Mouse (Mus musculus): ENCODE data around the gene Cracr2b. TPM values are rescaled to one million over a fixed set of nuclear protein-coding genes. Genes with fewer than 3 reads are reported as not detected.

Cracr2b gene
- total and polyA plus RNA-seq, 2 experiments, result 3.7 to 8.7 TPM

DNA sequence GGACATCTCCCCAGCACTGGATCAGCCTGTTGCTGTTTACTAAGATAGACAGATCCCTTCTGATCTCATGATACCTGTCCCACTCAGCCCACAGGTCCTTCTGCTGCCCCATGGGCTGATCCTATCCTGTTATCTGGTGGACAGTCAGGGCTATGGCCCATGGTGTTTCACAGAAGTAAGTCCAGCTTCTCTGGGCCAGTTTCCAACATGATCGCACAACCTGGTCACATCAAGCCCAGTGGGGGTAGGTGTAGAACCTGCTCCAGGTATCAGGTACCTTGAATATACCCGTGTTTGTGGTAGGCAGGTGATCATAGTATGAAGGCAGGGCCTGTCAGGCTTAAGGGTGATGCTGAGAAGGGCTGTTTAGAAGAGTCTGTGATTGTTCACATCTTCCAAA lies 34.5 kb downstream of the Cracr2b start:
- Histone ChIP-seq H3K4me3 (ENCODE audit: insufficient read depth, low read depth, low read length) (no peak overlapping the region), H3K27ac (replicated peaks; ENCODE audit: insufficient read depth, low read depth, low read length) (no peak overlapping the region), H3K4me1 (ENCODE audit: control insufficient read depth, insufficient read depth, low read length) (no peaks in the 10 kb centered on the region), H3K9ac (ENCODE audit: low read depth, low read length) (no peak overlapping the region), H3K36me3 (ENCODE audit: control insufficient read depth, insufficient read depth, low read length) (peaks cover 13% of the 10 kb centered on the region; the same call in 1 of the 2 replicates), H3K79me2 (ENCODE audit: control insufficient read depth, insufficient read depth, low read length) (no peaks in the 10 kb centered on the region), H3K27me3 (ENCODE audit: control insufficient read depth, insufficient read depth, low read length) (no peaks in the 10 kb centered on the region)
- no peak for TF ChIP-seq POLR2A (IDR thresholded peaks at IDR 0.05; ENCODE audit: extremely low read depth, insufficient read depth, low read length)
- TF ChIP-seq CTCF (IDR thresholded peaks at IDR 0.05; ENCODE audit: low read depth, low read length), result no peak
- 71% methylated on average over 2 of the region's 2 CpGs for WGBS
- no peak for DNase-seq (ENCODE audit: extremely low read depth, low read depth, low spot score)

DNA sequence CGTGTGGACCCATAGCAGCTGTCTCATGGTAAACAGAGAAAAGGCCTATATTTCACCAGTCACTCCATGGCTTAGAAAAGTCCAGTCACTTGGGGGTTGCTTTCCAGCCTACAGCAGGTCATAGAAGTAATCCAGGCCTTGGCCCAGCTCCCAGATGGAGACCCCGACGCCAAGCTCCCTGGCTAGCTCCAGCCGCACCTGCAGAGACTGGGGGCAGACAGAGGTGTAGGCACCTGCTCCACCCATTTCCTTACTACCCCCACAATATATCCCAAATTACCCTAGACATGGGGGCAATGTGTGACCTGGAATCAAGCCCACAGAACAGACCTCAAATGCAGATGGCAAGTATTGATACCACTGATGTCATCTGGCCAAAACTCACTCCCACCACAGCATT lies 35.0 kb downstream of the Cracr2b start:
- H3K4me1 ChIP-seq (ENCODE audit: control insufficient read depth, insufficient read depth, low read length), result no peaks in the 10 kb centered on the region
- H3K9ac ChIP-seq (ENCODE audit: low read depth, low read length), result no peak overlapping the region
- DNase-seq (ENCODE audit: extremely low read depth, low read depth, low spot score), result no peak
- TF ChIP-seq POLR2A (IDR thresholded peaks at IDR 0.05; ENCODE audit: extremely low read depth, insufficient read depth, low read length) (no peak), CTCF (IDR thresholded peaks at IDR 0.05; ENCODE audit: low read depth, low read length) (no peak)
- no peak overlapping the region for H3K4me3 ChIP-seq (ENCODE audit: insufficient read depth, low read depth, low read length)
- H3K79me2 ChIP-seq (ENCODE audit: control insufficient read depth, insufficient read depth, low read length), result no peaks in the 10 kb centered on the region
- H3K27me3 ChIP-seq (ENCODE audit: control insufficient read depth, insufficient read depth, low read length), result no peaks in the 10 kb centered on the region
- WGBS, result 90% methylated on average over 4 of the region's 4 CpGs
- H3K36me3 ChIP-seq (ENCODE audit: control insufficient read depth, insufficient read depth, low read length), result peaks cover 11% of the 10 kb centered on the region; the same call in 1 of the 2 replicates
- H3K27ac ChIP-seq (replicated peaks; ENCODE audit: insufficient read depth, low read depth, low read length), result no peak overlapping the region

DNA sequence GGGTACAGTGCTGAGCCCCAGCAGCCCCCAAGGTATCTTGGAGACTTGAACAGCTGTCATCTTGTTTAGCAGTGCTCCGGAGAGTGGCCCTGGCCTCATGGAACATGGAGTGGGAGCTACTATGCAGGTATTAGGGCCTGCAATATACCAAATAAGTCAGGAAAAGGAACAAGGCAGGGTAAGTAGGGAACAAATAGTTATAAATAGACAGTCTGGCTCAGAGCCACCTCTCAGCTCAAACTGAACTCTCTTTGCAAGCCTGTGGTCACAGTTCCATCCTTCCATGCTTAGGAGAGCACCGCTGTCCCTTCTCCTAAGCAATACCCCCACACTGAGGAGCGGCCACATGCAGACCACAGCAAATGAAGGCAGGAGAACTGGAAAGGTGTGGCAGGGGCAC lies 36.7 kb downstream of the Cracr2b start:
- no peaks in the 10 kb centered on the region for H3K27me3 ChIP-seq (ENCODE audit: control insufficient read depth, insufficient read depth, low read length)
- no peak overlapping the region for H3K9ac ChIP-seq (ENCODE audit: low read depth, low read length)
- TF ChIP-seq CTCF (IDR thresholded peaks at IDR 0.05; ENCODE audit: low read depth, low read length) (no peak), POLR2A (IDR thresholded peaks at IDR 0.05; ENCODE audit: extremely low read depth, insufficient read depth, low read length) (no peak)

DNA sequence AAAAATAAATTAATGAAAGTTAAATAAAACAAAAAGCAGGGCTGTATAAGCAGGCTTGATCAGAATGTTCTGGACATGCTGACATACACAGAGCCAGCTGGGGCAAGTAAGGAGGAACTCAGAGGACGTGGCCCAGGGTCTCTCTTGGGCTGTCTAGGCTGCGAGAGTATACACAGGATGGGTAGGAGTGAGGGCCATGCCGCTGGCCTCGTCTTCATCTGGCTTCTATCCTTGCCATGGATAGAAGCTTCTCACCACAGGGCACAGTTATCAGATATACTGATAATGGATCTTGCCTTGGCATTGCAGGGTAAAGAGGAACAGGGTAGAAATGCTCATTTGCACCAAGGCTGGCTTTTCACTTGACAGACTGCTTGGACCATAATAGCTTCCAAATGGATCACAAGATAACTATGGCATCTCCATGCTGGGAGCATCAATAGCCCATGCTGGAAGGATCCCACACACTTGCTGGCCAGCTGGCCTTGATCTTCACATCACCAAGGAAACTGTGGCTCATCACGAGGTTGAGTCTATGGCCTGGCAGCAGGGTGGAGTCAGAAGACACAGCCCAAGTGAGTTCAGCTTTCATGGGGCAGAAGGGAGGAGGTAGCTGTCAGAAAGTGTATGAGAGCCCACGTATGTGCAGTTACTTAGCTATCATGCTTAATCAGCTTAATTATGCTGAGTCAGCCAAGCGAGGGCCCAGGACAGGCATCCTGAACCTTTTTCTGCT lies 41.1 kb downstream of the Cracr2b start:
- DNase-seq (ENCODE audit: extremely low read depth, low read depth, low spot score), result no peak

More for the DNA sequence above, 36.7 kb downstream of the Cracr2b start:
- Histone ChIP-seq H3K36me3 (ENCODE audit: control insufficient read depth, insufficient read depth, low read length) (peaks cover 8% of the 10 kb centered on the region; the same call in 1 of the 2 replicates), H3K4me1 (ENCODE audit: control insufficient read depth, insufficient read depth, low read length) (no peaks in the 10 kb centered on the region), H3K27ac (replicated peaks; ENCODE audit: insufficient read depth, low read depth, low read length) (no peak overlapping the region), H3K79me2 (ENCODE audit: control insufficient read depth, insufficient read depth, low read length) (no peaks in the 10 kb centered on the region), H3K4me3 (ENCODE audit: insufficient read depth, low read depth, low read length) (no peak overlapping the region)
- 88% methylated on average over 3 of the region's 3 CpGs for WGBS
- DNase-seq (ENCODE audit: extremely low read depth, low read depth, low spot score), result no peak

DNA sequence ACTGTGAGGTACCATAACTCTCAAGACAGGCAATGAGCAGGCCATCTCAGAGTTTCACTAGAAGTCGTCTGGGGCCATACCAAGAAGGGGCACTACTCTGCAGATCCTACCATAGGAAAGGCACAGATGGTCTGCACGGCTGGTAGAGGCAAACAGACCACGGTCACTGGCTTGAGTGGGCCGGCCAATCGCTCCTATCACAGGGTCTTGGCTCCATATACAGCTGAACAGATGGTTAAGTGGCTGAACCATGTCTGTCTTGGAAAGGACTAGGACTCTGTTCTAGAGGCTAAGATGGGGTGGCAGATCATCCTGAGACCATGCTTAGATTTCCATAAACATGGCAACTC lies 41.6 kb downstream of the Cracr2b start:
- Histone ChIP-seq H3K27me3 (ENCODE audit: control insufficient read depth, insufficient read depth, low read length) (no peaks in the 10 kb centered on the region), H3K27ac (replicated peaks; ENCODE audit: insufficient read depth, low read depth, low read length) (no peak overlapping the region), H3K36me3 (ENCODE audit: control insufficient read depth, insufficient read depth, low read length) (peaks cover 2% of the 10 kb centered on the region; the same call in 1 of the 2 replicates), H3K79me2 (ENCODE audit: control insufficient read depth, insufficient read depth, low read length) (no peaks in the 10 kb centered on the region), H3K4me3 (ENCODE audit: insufficient read depth, low read depth, low read length) (no peak overlapping the region), H3K4me1 (ENCODE audit: control insufficient read depth, insufficient read depth, low read length) (no peaks in the 10 kb centered on the region), H3K9ac (ENCODE audit: low read depth, low read length) (no peak overlapping the region)
- TF ChIP-seq CTCF (IDR thresholded peaks at IDR 0.05; ENCODE audit: low read depth, low read length) (no peak), POLR2A (IDR thresholded peaks at IDR 0.05; ENCODE audit: extremely low read depth, insufficient read depth, low read length) (no peak)
- DNase-seq (ENCODE audit: extremely low read depth, low read depth, low spot score), result no peak
- WGBS, result 96% methylated on average over 5 of the region's 5 CpGs

More for the DNA sequence above, 41.1 kb downstream of the Cracr2b start:
- no peak overlapping the region for H3K27ac ChIP-seq (replicated peaks; ENCODE audit: insufficient read depth, low read depth, low read length)
- no peaks in the 10 kb centered on the region for H3K27me3 ChIP-seq (ENCODE audit: control insufficient read depth, insufficient read depth, low read length)
- no peaks in the 10 kb centered on the region for H3K4me1 ChIP-seq (ENCODE audit: control insufficient read depth, insufficient read depth, low read length)
- no peaks in the 10 kb centered on the region for H3K79me2 ChIP-seq (ENCODE audit: control insufficient read depth, insufficient read depth, low read length)
- H3K4me3 ChIP-seq (ENCODE audit: insufficient read depth, low read depth, low read length), result no peak overlapping the region
- WGBS, result 94% methylated on average over 7 of the region's 7 CpGs
- H3K9ac ChIP-seq (ENCODE audit: low read depth, low read length), result no peak overlapping the region
- peaks cover 2% of the 10 kb centered on the region; the same call in 1 of the 2 replicates for H3K36me3 ChIP-seq (ENCODE audit: control insufficient read depth, insufficient read depth, low read length)
- TF ChIP-seq POLR2A (IDR thresholded peaks at IDR 0.05; ENCODE audit: extremely low read depth, insufficient read depth, low read length) (no peak), CTCF (IDR thresholded peaks at IDR 0.05; ENCODE audit: low read depth, low read length) (no peak)

DNA sequence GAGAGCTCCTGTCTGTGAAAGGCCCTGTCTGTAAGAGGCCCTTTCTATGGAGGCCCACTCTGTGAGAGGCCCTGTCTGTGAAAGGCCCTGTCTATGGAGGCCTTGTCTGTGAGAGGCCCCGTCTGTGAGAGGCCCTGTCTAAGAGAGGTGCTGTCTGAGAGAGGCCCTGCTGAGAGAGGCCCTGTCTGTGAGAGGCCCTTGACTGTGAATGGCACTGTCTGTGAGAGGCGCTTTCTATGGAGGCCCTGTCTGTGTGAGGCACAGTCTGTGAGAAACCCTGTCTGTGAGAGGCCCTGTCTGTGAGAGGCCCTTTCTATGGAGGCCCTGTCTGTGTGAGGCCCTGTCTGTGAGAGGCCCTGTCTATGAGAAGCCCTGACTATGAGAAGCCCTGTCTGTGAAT lies 45.4 kb downstream of the Cracr2b start:
- Histone ChIP-seq H3K36me3 (ENCODE audit: control insufficient read depth, insufficient read depth, low read length) (no peaks in the 10 kb centered on the region), H3K4me1 (ENCODE audit: control insufficient read depth, insufficient read depth, low read length) (no peaks in the 10 kb centered on the region), H3K4me3 (ENCODE audit: insufficient read depth, low read depth, low read length) (no peak overlapping the region), H3K9ac (ENCODE audit: low read depth, low read length) (no peak overlapping the region), H3K27ac (replicated peaks; ENCODE audit: insufficient read depth, low read depth, low read length) (no peak overlapping the region), H3K27me3 (ENCODE audit: control insufficient read depth, insufficient read depth, low read length) (no peaks in the 10 kb centered on the region), H3K79me2 (ENCODE audit: control insufficient read depth, insufficient read depth, low read length) (no peaks in the 10 kb centered on the region)
- TF ChIP-seq CTCF (IDR thresholded peaks at IDR 0.05; ENCODE audit: low read depth, low read length) (no peak), POLR2A (IDR thresholded peaks at IDR 0.05; ENCODE audit: extremely low read depth, insufficient read depth, low read length) (no peak)
- no peak for DNase-seq (ENCODE audit: extremely low read depth, low read depth, low spot score)
- 95% methylated on average over 2 of the region's 2 CpGs for WGBS
